ENCODE assay signal across 8 mouse cellular contexts in the genomic region with DNA sequence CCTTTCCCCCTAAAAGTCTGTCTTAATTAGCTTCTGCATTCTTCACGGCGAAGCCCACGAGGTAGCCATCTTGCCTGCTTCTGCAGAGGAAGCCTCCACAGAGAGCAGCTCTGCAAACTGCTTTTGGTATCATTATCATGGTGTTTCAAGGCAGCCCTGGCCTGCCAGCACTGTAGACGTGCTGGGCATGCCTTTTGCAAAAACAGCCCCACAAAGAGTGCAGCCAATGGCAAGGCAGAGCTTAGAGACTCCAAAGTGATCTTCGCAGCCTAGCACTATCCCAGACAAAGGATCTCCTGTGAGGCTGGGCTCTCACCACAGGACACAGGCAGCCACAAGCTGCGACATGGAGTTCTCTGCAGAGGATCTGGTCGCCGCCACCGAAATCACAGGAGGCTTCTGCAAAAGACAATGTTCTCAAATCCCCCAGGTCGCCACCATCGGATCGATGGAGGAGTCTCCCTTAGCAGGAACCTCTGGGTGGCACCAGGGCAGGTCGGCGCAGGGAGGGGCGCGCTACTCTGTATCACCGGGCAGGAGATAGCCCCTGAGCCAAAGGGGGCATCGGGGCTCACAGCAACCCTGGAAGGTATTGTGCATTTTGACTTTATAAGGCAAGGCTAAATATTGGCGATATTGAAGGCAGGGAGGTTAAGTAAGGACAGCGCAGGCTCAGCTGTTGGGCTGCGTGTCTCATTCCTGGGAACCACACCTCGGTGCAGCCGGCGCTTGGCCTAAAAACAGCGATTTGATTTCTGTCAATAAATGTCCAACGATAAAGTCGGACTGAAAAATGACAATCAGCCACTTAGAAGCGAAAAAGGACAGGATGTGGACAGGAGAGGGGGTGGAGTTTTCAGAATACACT. TPM values are rescaled to one million over a fixed set of nuclear protein-coding genes. Genes with fewer than 3 reads are reported as not detected.
DNase-seq lines count a peak whose midpoint lies in the region; ATAC-seq and TF ChIP-seq lines count a peak whose summit lies in the region.

No protein-coding gene starts in this region.

- H3K27ac ChIP-seq in hindbrain, embryonic 12.5 days: peak overlapping the region; percentile 96
- peak overlapping the region; percentile 90 for H3K27ac ChIP-seq in lung, embryonic 16.5 days (ENCODE audit: low read length)

- 0 out of 2 replicates have a peak, but pooled peaks cover 4% of the 10 kb centered on the region for H3K36me3 ChIP-seq in hindbrain, embryonic 12.5 days
- no peaks in the 10 kb centered on the region for H3K36me3 ChIP-seq in lung, embryonic 16.5 days (ENCODE audit: control insufficient read depth, insufficient read depth, low read length)

- POLR2A ChIA-PET in Patski (lab: Charles Lee): interaction anchor here (0.7 to 0.9 kb wide), 4 partner anchors 10 to 434 kb away, joined by 3 read pairs; no protein-coding TSS in a partner anchor

- CTCF ChIA-PET in Patski (lab: Charles Lee): interaction anchor here (0.8 to 1.7 kb wide), 2 partner anchors 16 to 21 kb away, joined by 3 read pairs; no protein-coding TSS in a partner anchor

- peaks cover 28% of the 10 kb centered on the region for H3K4me1 ChIP-seq in hindbrain, embryonic 12.5 days
- H3K4me1 ChIP-seq in lung, embryonic 16.5 days (replicated peaks; ENCODE audit: control insufficient read depth, insufficient read depth, low read length): peaks cover 19% of the 10 kb centered on the region

- no peaks in the 10 kb centered on the region for H3K9me3 ChIP-seq in hindbrain, embryonic 12.5 days (replicated peaks)
- H3K9me3 ChIP-seq in lung, embryonic 16.5 days (ENCODE audit: control insufficient read depth, low read length): no peaks in the 10 kb centered on the region

- H3K4me3 ChIP-seq in hindbrain, embryonic 12.5 days: peak overlapping the region; percentile 53
- peak overlapping the region; percentile 53 for H3K4me3 ChIP-seq in lung, embryonic 16.5 days (ENCODE audit: low read length)

- WGBS in hindbrain, embryonic 12.5 days: under 1% methylated on average over 28 of the region's 28 CpGs
- WGBS in lung, embryonic 16.5 days: under 1% methylated on average over 28 of the region's 28 CpGs

- no peak for DNase-seq in Patski (ENCODE audit: low read depth, low spot score)
- peak; percentile 86 to 89 for DNase-seq in cerebellum, postnatal 10 days
- DNase-seq in frontal cortex, postnatal 14 days (ENCODE audit: low spot score in 2 of 2): peak; percentile 76 to 86
- DNase-seq in layer of hippocampus, postnatal 10 days (ENCODE audit: low spot score in 2 of 2): peak; percentile 80 to 86
- peak; percentile 56 for DNase-seq in ovary, postnatal 10 days (ENCODE audit: low spot score)
- DNase-seq in thymus, postnatal 14 days: peak; percentile 69

- no peak for TF ChIP-seq CTCF in Patski (IDR thresholded peaks at IDR 0.05)

- ATAC-seq in Patski: peak; percentile 96
- ATAC-seq in hindbrain, embryonic 12.5 days (ENCODE audit: low FRiP score): peak; percentile 97
- peak; percentile 98 for ATAC-seq in lung, embryonic 16.5 days (ENCODE audit: low read depth)

- H3K9ac ChIP-seq in hindbrain, embryonic 12.5 days: peak overlapping the region; percentile 88
- H3K9ac ChIP-seq in lung, embryonic 16.5 days (ENCODE audit: low read length): peak overlapping the region; percentile 68

- H3K4me2 ChIP-seq in hindbrain, embryonic 12.5 days (replicated peaks): peak overlapping the region; percentile 75
- H3K4me2 ChIP-seq in lung, embryonic 16.5 days (ENCODE audit: low read depth, low read length): peak overlapping the region; percentile 76

- no peaks in the 10 kb centered on the region for H3K27me3 ChIP-seq in Patski
- H3K27me3 ChIP-seq in hindbrain, embryonic 12.5 days: no peaks in the 10 kb centered on the region
- no peaks in the 10 kb centered on the region for H3K27me3 ChIP-seq in lung, embryonic 16.5 days (ENCODE audit: control insufficient read depth, insufficient read depth, low read depth, low read length)

- in situ Hi-C loops in Patski (cut with MboI; ENCODE audit: low pct_unique_long_range_greater_than_20kb): no loop called here

RNA-seq across cellular contexts. Expression of gene Tet1, which starts 43.4 kb away (rescaled TPM):
- 1.5 TPM for polyA plus RNA-seq in Patski (2021)
- 34.5 and 39.3 TPM in 2 replicates for polyA plus RNA-seq in hindbrain, embryonic 12.5 days (2016; fragmentation: Nextera tagmentation; extraction: Ambion mirVana)
- total RNA-seq in layer of hippocampus, postnatal 10 days (2021): 10 to 100 TPM; 54.0 to 56.4 TPM
- 21.5 and 27.0 TPM in 2 replicates for polyA plus RNA-seq in lung, embryonic 16.5 days (2015; fragmentation: Nextera tagmentation; extraction: Ambion mirVana)

RNA-seq across cellular contexts. Expression of gene Slc25a16, which starts 55.0 kb away (rescaled TPM):
- polyA plus RNA-seq in Patski (2021): 27.4 TPM
- 12.6 and 14.1 TPM in 2 replicates for polyA plus RNA-seq in hindbrain, embryonic 12.5 days (2016; fragmentation: Nextera tagmentation; extraction: Ambion mirVana)
- total RNA-seq in layer of hippocampus, postnatal 10 days (2021): 10 to 100 TPM; 37.2 to 37.9 TPM
- 15.7 and 16.3 TPM in 2 replicates for polyA plus RNA-seq in lung, embryonic 16.5 days (2015; fragmentation: Nextera tagmentation; extraction: Ambion mirVana)
